Mouse (Mus musculus) thymus, postnatal 4 days (tissue): Measurements from ENCODE around the gene Ackr1.
"Not testable (repeated sequence)": the region's sequence is repeated elsewhere in the genome, so short reads cannot be mapped to it uniquely, and the experiment has no call there.

ENCODE experiments used
- DNase-seq: peaks from one replicate; pipeline ENCODE4 v3.0.0; 2021

Gene Ackr1

DNA sequence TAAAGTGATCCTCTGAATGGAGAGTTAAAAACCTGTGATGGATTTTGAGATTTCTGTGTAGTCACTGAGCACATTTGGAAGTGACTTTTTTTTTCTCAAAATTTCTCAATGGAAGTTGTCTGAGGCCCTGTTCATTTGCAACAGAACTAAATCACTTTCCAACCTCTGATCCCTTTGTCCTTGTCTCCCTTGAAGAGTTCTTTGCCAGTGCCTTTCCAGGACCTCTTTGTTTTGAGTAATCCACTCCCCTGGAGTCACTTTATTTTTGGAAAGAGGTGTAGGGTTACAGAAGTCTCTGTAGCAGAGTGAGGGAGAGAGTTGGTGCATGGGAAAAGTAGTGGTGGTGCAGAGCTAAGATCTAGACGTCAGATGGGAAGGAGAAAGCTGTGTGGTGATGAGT is 15.0 kb upstream of the Ackr1 start:
- DNase-seq: no peak

DNA sequence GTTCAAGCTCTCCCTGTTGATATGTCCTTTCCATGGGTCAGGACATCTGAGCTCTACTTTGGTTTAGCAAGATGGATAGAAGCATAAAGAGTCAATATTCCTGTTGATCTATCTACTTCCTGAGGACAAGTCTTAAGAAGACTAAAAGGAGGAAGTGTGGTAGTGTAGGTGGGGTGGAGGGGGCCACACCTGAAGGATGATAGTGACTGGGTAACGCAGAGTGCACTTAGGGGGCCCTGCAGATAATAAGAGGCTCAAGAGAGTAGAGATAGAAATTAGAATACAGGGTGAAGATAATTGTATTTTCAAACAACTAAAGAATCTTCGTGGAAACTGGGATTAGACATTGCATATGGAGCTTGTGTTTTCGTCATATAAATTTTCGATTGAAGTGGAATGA is 11.6 kb upstream of the Ackr1 start:
- DNase-seq: no peak

DNA sequence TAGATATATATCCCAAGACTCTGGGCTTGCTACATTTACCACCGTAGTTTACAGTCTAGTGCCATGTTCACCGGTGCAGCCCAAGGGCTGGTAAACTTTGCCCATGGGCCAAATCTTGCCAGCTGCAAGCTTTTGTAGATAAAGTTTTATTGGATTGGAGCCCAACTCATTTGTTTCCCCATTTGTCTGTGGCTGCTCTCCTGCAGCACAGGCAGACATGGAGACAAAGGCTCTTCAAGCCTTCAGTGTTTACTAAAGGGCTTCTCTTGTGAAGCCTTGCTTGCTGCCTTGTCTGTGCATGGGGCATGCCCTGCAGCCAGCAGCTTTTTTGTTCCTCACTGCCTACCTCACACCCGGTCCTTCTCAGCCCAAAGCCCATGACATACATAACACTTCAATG is 10.4 kb upstream of the Ackr1 start:
- no peak for DNase-seq

GRCm38 (mm10) chr1:173342425-173342824 is 8.9 kb upstream of the Ackr1 start:
- no peak for DNase-seq

GRCm38 (mm10) chr1:173339543-173339942 is 6.0 kb upstream of the Ackr1 start:
- DNase-seq: peak; percentile 58

- DNase-seq: no peak
Observed at GRCm38 (mm10) chr1:173337008-173337407, 3.5 kb upstream of the Ackr1 start.

DNA sequence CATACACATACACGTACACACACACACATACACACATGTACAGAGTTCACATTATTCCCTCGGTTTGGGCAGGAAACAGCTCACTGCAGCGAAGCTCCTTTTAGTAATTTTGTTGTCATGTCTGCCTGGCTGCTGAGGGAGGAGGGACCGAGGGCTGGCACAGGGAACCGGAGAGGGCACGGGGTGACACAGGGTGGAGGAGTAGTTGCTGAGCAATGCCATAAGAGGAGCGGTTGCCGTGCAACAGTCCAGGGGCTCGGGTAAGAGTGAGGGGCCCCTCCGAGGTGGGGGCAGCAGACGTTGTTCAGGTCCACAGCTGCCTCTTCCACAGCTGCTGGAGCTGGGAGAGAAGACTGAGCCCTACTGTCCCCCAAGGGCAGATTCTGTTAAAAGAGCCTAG is 2.4 kb upstream of the Ackr1 start:
- no peak for DNase-seq

- DNase-seq: no peak
Observed at GRCm38 (mm10) chr1:173332418-173332817, 1.1 kb downstream of the Ackr1 start.

DNA sequence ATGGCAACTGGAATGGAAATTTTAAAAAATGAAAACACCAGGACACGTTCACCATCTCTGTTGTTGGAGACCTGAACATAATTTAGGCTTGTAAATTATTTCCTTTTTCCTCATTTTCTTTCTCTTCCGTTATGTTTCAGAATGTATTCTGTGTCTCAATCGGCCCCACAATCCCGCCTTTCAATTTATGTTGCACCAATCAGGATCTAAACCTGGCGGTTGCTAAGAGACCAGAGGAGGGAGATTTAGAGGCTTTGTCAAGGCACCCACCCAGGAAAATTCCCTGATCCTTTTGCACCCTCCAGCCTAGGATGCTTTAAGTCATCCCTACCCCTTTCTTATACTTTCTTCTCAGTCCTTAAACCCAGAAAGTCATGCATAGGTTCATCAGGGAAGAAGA is 3.8 kb downstream of the Ackr1 start:
- no peak for DNase-seq

DNA sequence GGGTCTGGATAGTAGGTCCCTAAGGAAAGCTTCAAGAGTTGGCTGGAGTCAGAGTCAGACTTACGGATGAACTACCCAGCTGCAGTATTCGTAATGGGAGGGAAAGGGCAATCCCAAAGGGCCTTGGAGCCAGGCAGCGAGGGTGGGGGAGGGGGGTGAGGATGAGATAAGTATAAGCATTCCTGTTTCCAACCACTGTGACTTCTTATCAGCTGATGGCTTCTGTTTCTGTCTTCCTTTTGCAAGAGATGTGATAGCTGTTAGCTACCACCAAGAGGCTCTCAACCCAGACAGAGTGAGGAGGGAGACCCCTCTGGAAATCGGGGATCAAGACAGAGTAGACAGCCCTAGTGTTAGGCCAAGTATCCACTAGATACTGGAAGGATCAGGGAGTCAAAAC is 4.4 kb downstream of the Ackr1 start:
- no peak for DNase-seq

DNA sequence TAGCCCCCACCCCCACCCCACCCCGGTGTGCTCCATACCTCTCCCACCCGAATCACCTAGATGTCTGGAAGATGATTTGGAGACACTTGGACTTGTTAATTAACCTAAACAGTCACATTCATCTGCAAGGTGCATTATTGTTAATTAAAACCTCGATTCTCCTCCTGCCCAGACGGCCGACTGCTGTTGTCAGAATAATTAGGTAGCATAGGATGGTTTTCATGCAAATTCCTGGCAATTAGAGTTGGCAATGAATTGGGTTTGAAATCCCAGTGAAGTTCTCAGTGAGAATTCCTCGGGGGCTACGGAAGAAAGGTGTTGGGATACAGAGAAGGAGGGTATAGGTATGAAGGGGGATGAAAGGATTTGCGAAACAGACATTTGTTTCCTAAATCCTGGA is 5.1 kb downstream of the Ackr1 start:
- DNase-seq: no peak

DNA sequence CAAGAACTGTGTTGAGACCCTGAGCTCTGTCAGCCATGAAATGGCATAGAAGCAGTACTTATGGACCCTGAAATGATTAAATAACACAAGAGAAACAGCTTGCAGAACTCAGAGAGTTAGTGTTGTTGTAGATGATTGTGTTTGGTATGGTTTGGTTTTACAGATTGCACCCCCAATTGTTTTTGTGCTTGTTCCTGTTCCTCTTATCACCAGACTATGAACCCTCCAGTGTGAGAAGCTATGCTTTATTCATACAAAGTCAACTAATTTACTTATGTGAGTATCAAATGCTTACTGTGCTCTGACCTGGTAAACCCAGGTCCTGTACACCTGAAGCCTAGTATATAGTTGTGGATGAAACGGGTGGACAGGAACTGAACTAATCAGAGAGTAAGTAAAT is 7.0 kb downstream of the Ackr1 start:
- DNase-seq: no peak

GRCm38 (mm10) chr1:173325395-173325794 is 8.2 kb downstream of the Ackr1 start:
- no peak for DNase-seq

GRCm38 (mm10) chr1:173324961-173325360 is 8.6 kb downstream of the Ackr1 start:
- DNase-seq: no peak

GRCm38 (mm10) chr1:173323839-173324585 is 9.5 kb downstream of the Ackr1 start:
- DNase-seq: peak; percentile 45

- DNase-seq: no peak
Observed at GRCm38 (mm10) chr1:173322249-173322627, 11.3 kb downstream of the Ackr1 start.

DNA sequence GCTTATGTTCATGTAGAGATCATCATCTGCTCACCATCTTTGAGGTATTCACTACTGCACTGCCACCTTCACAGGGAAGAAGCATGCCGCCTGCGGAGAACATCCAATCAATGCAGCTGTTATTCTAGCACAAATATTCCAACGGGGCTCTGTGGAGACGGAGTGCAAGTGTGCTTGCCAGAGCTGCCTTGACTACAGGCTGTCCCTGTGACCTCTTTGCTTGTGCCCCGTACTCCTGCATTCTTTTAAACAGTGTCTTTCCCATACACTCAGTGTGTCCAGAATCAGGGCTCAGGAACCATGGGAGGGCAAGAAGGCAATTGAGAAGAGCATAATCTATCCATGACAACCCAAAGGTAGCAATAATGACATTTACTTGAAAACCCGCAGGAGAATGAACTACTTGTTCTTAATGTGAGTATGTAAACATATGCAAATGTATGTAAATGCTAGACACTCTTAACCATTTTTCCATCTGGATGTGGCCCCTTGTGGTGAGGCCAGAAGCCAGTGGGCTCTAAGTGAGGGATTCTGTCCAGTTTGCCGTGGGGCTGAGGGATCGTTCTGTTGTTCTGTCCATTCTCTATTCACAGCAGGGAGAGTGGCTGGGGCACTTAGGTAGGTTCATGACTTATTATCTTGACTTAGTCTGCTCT is 11.8 kb downstream of the Ackr1 start:
- DNase-seq: no peak

- DNase-seq: no peak
Observed at GRCm38 (mm10) chr1:173317925-173318477, 15.5 kb downstream of the Ackr1 start.

DNA sequence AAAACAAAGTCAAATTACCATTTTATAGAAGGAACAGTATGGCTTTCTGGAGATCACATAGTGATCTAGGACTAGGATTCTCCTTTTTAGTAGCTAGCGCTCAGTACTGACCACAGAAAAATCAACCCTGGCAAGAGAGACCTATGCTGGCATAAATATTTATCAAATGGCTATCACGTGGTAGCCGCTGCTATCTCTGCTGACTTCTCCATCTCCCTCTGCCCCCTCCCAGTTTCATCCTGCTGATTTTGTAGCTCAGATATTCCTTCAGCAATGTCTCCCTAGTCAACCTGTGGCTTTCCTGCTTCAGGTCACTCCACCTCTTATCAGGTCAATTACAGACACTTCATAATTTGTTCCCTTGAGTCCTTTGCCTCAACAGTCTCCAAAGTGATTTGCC is 17.8 kb downstream of the Ackr1 start:
- DNase-seq: no peak

GRCm38 (mm10) chr1:173313535-173314050 is 20.0 kb downstream of the Ackr1 start:
- DNase-seq: not testable (repeated sequence)

GRCm38 (mm10) chr1:173302795-173303194 is 30.8 kb downstream of the Ackr1 start:
- DNase-seq: not testable (repeated sequence)
